Mouse (Mus musculus) MEL (cell line): ENCODE results near the gene Mthfd2l. TPM values are rescaled to one million over a fixed set of nuclear protein-coding genes. Genes with fewer than 3 reads are reported as not detected.

Experiments
- polyA plus RNA-seq, 2 experiments: library from polyadenylated mRNA; stranded (reverse) in 1 of 2; unstranded in 1 of 2; fragments of >175 nt in 1 of 2; fragments of >200 nt in 1 of 2; gene quantifications; 2 replicates each; pipeline versions ENCODE4 v1.2.1 to v1.2.4; 2012; ENCODE audit warnings: low replicate concordance in 2 of 2, low read depth in 1 of 2; ENCODE audit not compliant: insufficient read length in 2 of 2, insufficient read depth in 1 of 2, missing spikeins in 1 of 2
- total RNA-seq: library from RNA; depleted of rRNA; stranded (reverse); fragments of 300-350 nt; gene quantifications from 2 replicates; pipeline ENCODE4 v1.2.3, GENCODE M21; 2012; rRNA removed

Mthfd2l gene
- total and polyA plus RNA-seq, 3 experiments = not detected

Other genes with a start within 250 kb of the Mthfd2l start
- not detected in 2 replicates for gene Cxcl5, start 171.8 kb upstream of the Mthfd2l start, total RNA-seq
- gene Cxcl5, start 171.8 kb upstream of the Mthfd2l start, polyA plus RNA-seq = not detected
- gene Ppbp, start 162.6 kb upstream of the Mthfd2l start, total RNA-seq = 0.12 TPM in 1 of 2 replicates, not detected in the other
- not detected for gene Ppbp, start 162.6 kb upstream of the Mthfd2l start, polyA plus RNA-seq
- gene Pf4, start 158.7 kb upstream of the Mthfd2l start, total RNA-seq = 253 and 283 TPM in 2 replicates
- 100 to 1,000 TPM in 1 of 2 experiments, not detected in 1; 393 TPM for gene Pf4, start 158.7 kb upstream of the Mthfd2l start, polyA plus RNA-seq
- not detected in 2 replicates for gene Cxcl3, start 145.0 kb upstream of the Mthfd2l start, total RNA-seq
- not detected for gene Cxcl3, start 145.0 kb upstream of the Mthfd2l start, polyA plus RNA-seq
- not detected in 2 replicates for gene Cxcl15, start 136.6 kb upstream of the Mthfd2l start, total RNA-seq
- not detected for gene Cxcl15, start 136.6 kb upstream of the Mthfd2l start, polyA plus RNA-seq
- gene Cxcl1, start 39.9 kb upstream of the Mthfd2l start, total RNA-seq = not detected in 2 replicates
- not detected for gene Cxcl1, start 39.9 kb upstream of the Mthfd2l start, polyA plus RNA-seq
- not detected in 2 replicates for gene Cxcl2, start 27.2 kb upstream of the Mthfd2l start, total RNA-seq
- gene Cxcl2, start 27.2 kb upstream of the Mthfd2l start, polyA plus RNA-seq = not detected
- not detected in 2 replicates for gene Epgn, start 96.3 kb downstream of the Mthfd2l start, total RNA-seq
- not detected for gene Epgn, start 96.3 kb downstream of the Mthfd2l start, polyA plus RNA-seq
- gene Ereg, start 143.5 kb downstream of the Mthfd2l start, total RNA-seq = not detected in 2 replicates
- not detected for gene Ereg, start 143.5 kb downstream of the Mthfd2l start, polyA plus RNA-seq
- gene Areg, start 208.5 kb downstream of the Mthfd2l start, total RNA-seq = not detected in 2 replicates
- gene Areg, start 208.5 kb downstream of the Mthfd2l start, polyA plus RNA-seq = not detected